In the genomic region with DNA sequence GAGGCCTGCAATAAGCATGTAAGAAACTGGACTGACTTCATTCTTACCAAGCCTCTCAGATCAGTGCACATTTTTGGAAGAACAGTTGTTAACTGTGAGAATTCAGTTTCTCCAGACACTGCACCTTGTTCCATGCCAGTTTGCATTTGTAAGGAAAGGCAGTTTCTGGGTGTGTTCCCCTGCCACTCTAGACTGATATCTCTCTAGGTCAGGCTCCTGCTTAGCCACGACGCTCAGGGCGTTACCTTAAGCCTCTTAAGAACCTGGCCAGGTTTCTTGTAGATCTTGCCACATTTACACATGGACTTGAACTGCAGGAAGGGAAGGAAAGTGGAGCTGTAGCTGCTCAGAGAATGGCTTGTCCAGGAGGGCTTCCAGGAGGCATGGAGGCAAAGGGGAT, we compare ENCODE assay signal across 19 mouse cellular contexts. TPM values are rescaled to one million over a fixed set of nuclear protein-coding genes. Genes with fewer than 3 reads are reported as not detected.
A peak's percentile ranks its signal among the peaks of the same experiment; 100 is the strongest.
DNase-seq lines count a peak whose midpoint lies in the region; ATAC-seq lines count a peak whose summit lies in the region.
"Had no signal": no experiment of that assay in that cellular context is flagged by ENCODE, and none has a peak within 500 bp of the region (broad histone marks: within the 10 kb centered on the region; RNA-seq: fewer than 3 reads in every experiment).

No protein-coding gene starts in this region.

- no peaks in the 10 kb centered on the region for H3K27me3 ChIP-seq in intestine, embryonic 16.5 days (replicated peaks; ENCODE audit: control insufficient read depth, insufficient read depth, low read length)
- H3K27me3 ChIP-seq: kidney, embryonic 15.5 days; lung, embryonic 15.5 days had no signal

- DNase-seq in spleen, adult 12 weeks (ENCODE audit: low spot score): peak; percentile 32
- DNase-seq in spleen, adult 18-20 months: no peak
- no peak for DNase-seq in retina, embryonic 14.5 days (ENCODE audit: low spot score)
- no peak for DNase-seq in left cerebral cortex, postnatal 14 days (ENCODE audit: low spot score in 2 of 2)
- no peak for DNase-seq in heart, postnatal 36 days
- DNase-seq: cerebellum, adult 8-10 months; heart, postnatal 10 days; layer of hippocampus, adult 9-11 months; left cerebral cortex, postnatal 4 days; midbrain, embryonic 14.5 days had no signal

- WGBS in intestine, embryonic 16.5 days: 66% methylated on average over 3 of the region's 3 CpGs

- intact Hi-C loops in left cerebral cortex, postnatal 14 days (cut with DNase I): no loop called here
- intact Hi-C loops in heart, postnatal 36 days (cut with DNase I): no loop called here

- no peak overlapping the region for H3K9ac ChIP-seq in intestine, embryonic 16.5 days (ENCODE audit: low read depth, low read length)
- H3K9ac ChIP-seq: kidney, embryonic 15.5 days; lung, embryonic 15.5 days had no signal

- no peak overlapping the region for H3K4me3 ChIP-seq in intestine, embryonic 16.5 days (ENCODE audit: low read length)
- H3K4me3 ChIP-seq: embryonic facial prominence, embryonic 10.5 days; forebrain, embryonic 10.5 days; kidney, embryonic 15.5 days; lung, embryonic 15.5 days had no signal

- H3K4me1 ChIP-seq in intestine, embryonic 16.5 days (ENCODE audit: control insufficient read depth, insufficient read depth, low read length): 0 out of 2 replicates have a peak, but pooled peaks cover 6% of the 10 kb centered on the region
- H3K4me1 ChIP-seq: forebrain, embryonic 10.5 days; kidney, embryonic 15.5 days; lung, embryonic 15.5 days had no signal

- H3K9me3 ChIP-seq in intestine, embryonic 16.5 days (ENCODE audit: control insufficient read depth, low read length): no peaks in the 10 kb centered on the region
- H3K9me3 ChIP-seq: embryonic facial prominence, embryonic 10.5 days; forebrain, embryonic 10.5 days; kidney, embryonic 15.5 days; lung, embryonic 15.5 days had no signal

- ATAC-seq in intestine, embryonic 16.5 days: peak; percentile 64
- ATAC-seq in megakaryocyte progenitor cell, adult 5-6 weeks (replicated peaks; ENCODE audit: poor library complexity): peak; percentile 93
- ATAC-seq: hindbrain, postnatal 0 days had no signal

- H3K36me3 ChIP-seq in intestine, embryonic 16.5 days (ENCODE audit: control insufficient read depth, insufficient read depth, low read length): peaks cover 1% of the 10 kb centered on the region; the same call in 1 of the 2 replicates

- H3K27ac ChIP-seq in intestine, embryonic 16.5 days (ENCODE audit: low read length): peak overlapping the region; percentile 53
- H3K27ac ChIP-seq: embryonic facial prominence, embryonic 10.5 days; forebrain, embryonic 10.5 days; hindbrain, postnatal 0 days; kidney, embryonic 15.5 days; lung, embryonic 15.5 days had no signal

- H3K4me2 ChIP-seq in intestine, embryonic 16.5 days (ENCODE audit: low read depth, low read length): no peak overlapping the region
- H3K4me2 ChIP-seq: kidney, embryonic 15.5 days; lung, embryonic 15.5 days had no signal

RNA-seq across cellular contexts. Expression of a gene that starts 18.9 kb away (rescaled TPM):
- 79.9 and 83.0 TPM in 2 replicates for polyA plus RNA-seq in intestine, embryonic 16.5 days (2015; fragmentation: Nextera tagmentation; extraction: Ambion mirVana)
- 50.2 and 58.1 TPM in 2 replicates for total RNA-seq in megakaryocyte progenitor cell, adult 5-6 weeks (2015)
- 74.4 and 99.1 TPM in 2 replicates for total RNA-seq in megakaryocyte progenitor cell, adult 5-6 weeks (2017)
- total RNA-seq in left cerebral cortex, postnatal 14 days (2021): 10 to 100 TPM; 40.0 to 41.8 TPM
- 100 to 1,000 TPM; 127 to 141 TPM for total RNA-seq in heart, postnatal 36 days (2021)

RNA-seq across cellular contexts. Expression of a gene that starts 30.2 kb away (rescaled TPM):
- 32.5 and 34.0 TPM in 2 replicates for polyA plus RNA-seq in intestine, embryonic 16.5 days (2015; fragmentation: Nextera tagmentation; extraction: Ambion mirVana)
- total RNA-seq in megakaryocyte progenitor cell, adult 5-6 weeks (2015): 41.0 and 43.7 TPM in 2 replicates
- 37.6 and 41.4 TPM in 2 replicates for total RNA-seq in megakaryocyte progenitor cell, adult 5-6 weeks (2017)
- 10 to 100 TPM; 12.9 to 14.5 TPM for total RNA-seq in left cerebral cortex, postnatal 14 days (2021)
- 1 to 10 TPM; 6.3 to 8.3 TPM for total RNA-seq in heart, postnatal 36 days (2021)

RNA-seq across cellular contexts. Expression of a gene that starts 38.0 kb away (rescaled TPM):
- polyA plus RNA-seq in intestine, embryonic 16.5 days (2015; fragmentation: Nextera tagmentation; extraction: Ambion mirVana): 157 and 177 TPM in 2 replicates
- total RNA-seq in megakaryocyte progenitor cell, adult 5-6 weeks (2015): not detected in 2 replicates
- 0.04 and 0.17 TPM in 2 replicates for total RNA-seq in megakaryocyte progenitor cell, adult 5-6 weeks (2017)
- not detected for total RNA-seq in left cerebral cortex, postnatal 14 days (2021)
- total RNA-seq in heart, postnatal 36 days (2021): under 1 TPM; 0.38 to 0.44 TPM
- total RNA-seq: hindbrain, postnatal 0 days; left cerebral cortex, postnatal 4 days had no signal
- polyA plus RNA-seq: frontal cortex, adult 2 months; hindbrain, postnatal 0 days; midbrain, embryonic 14.5 days; urinary bladder, adult 2 months had no signal

RNA-seq across cellular contexts. Expression of a gene that starts 46.4 kb away (rescaled TPM):
- polyA plus RNA-seq in intestine, embryonic 16.5 days (2015; fragmentation: Nextera tagmentation; extraction: Ambion mirVana): 2.1 and 3.0 TPM in 2 replicates
- not detected in 2 replicates for total RNA-seq in megakaryocyte progenitor cell, adult 5-6 weeks (2015)
- not detected in 2 replicates for total RNA-seq in megakaryocyte progenitor cell, adult 5-6 weeks (2017)
- not detected for total RNA-seq in left cerebral cortex, postnatal 14 days (2021)
- total RNA-seq in heart, postnatal 36 days (2021): not detected
- total RNA-seq: heart, postnatal 10 days; hindbrain, postnatal 0 days; left cerebral cortex, postnatal 4 days had no signal
- polyA plus RNA-seq: embryonic facial prominence, embryonic 10.5 days; forebrain, embryonic 10.5 days; frontal cortex, adult 2 months; kidney, embryonic 15.5 days; lung, embryonic 15.5 days; midbrain, embryonic 14.5 days; urinary bladder, adult 2 months had no signal

RNA-seq across cellular contexts. Expression of a gene that starts 49.4 kb away (rescaled TPM):
- polyA plus RNA-seq in intestine, embryonic 16.5 days (2015; fragmentation: Nextera tagmentation; extraction: Ambion mirVana): not detected in 2 replicates
- total RNA-seq in megakaryocyte progenitor cell, adult 5-6 weeks (2015): not detected in 2 replicates
- total RNA-seq in megakaryocyte progenitor cell, adult 5-6 weeks (2017): not detected in 2 replicates
- not detected for total RNA-seq in left cerebral cortex, postnatal 14 days (2021)
- not detected for total RNA-seq in heart, postnatal 36 days (2021)
- total RNA-seq: heart, postnatal 10 days; hindbrain, postnatal 0 days; left cerebral cortex, postnatal 4 days had no signal
- polyA plus RNA-seq: embryonic facial prominence, embryonic 10.5 days; forebrain, embryonic 10.5 days; frontal cortex, adult 2 months; hindbrain, postnatal 0 days; kidney, embryonic 15.5 days; lung, embryonic 15.5 days; midbrain, embryonic 14.5 days had no signal
